Mouse (Mus musculus): ENCODE results near the gene Coasy. TPM values are rescaled to one million over a fixed set of nuclear protein-coding genes. Genes with fewer than 3 reads are reported as not detected.

Coasy gene
- polyA plus RNA-seq, 1 experiment from 2014 or later, result 42.4 TPM

DNA sequence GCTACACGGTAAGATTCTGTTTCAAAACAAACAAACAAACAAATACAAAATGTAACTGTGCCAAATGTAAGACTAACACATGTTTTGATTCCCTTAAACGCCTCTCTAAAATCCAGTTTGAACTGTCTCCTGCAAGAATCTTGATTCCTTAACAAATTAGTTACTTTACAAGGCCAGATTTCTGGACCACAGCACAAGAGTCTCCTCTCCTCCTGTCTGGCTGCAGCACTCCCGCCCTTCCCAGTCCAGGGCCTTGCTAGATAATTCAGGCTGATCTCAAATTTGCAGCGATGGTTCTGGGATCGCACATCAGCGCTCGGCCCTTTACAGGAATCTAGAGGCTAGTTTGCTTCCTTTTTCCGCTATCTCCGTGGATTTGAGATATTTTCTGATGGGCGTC, 706 bp upstream of the Coasy start:
- H3K4me2 ChIP-seq, result peak overlapping the region; percentile 97
- no peaks in the 10 kb centered on the region for H3K9me3 ChIP-seq
- H3K9ac ChIP-seq, result peak overlapping the region; percentile 39
- peaks cover 44% of the 10 kb centered on the region for H3K4me1 ChIP-seq (replicated peaks)
- H3K27ac ChIP-seq (replicated peaks), result peak overlapping the region; percentile 92
- no peak for ATAC-seq (ENCODE audit: low FRiP score, low read depth)
- H3K4me3 ChIP-seq, result peak overlapping the region; percentile 62
- H3K36me3 ChIP-seq, result no peaks in the 10 kb centered on the region
- H3K27me3 ChIP-seq, result peaks cover 43% of the 10 kb centered on the region
- 4% methylated on average over 10 of the region's 10 CpGs for WGBS

DNA sequence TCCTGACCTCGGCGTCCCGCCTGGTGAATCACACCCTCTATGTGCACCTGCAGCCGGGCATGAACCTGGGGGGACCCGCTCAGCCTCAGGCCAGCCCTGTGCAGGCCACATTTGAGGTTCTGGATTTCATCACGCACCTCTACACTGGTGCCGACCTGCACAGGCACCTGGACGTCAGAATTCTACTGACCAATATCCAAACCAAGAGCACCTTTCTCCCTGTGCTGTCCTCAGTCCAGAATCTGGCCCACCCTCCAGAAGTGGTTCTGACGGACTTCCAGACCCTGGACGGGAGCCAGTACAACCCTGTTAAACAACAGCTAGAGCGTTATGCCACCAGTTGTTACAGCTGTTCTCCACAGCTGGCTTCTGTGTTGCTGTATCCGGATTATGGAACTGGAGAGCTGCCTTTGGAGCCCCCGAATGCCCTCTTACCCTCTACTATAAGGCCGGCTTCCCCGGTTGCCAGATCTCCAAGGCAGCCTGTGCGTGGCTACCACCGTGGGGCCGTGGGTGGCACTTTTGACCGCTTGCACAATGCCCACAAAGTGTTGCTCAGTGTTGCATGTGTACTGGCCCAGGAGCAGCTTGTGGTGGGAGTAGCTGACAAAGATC, 825 bp downstream of the Coasy start:
- peak overlapping the region; percentile 92 for H3K27ac ChIP-seq (replicated peaks)
- peaks cover 53% of the 10 kb centered on the region for H3K4me1 ChIP-seq (replicated peaks)
- H3K4me3 ChIP-seq, result peak overlapping the region; percentile 62
- H3K36me3 ChIP-seq, result no peaks in the 10 kb centered on the region
- H3K27me3 ChIP-seq, result peaks cover 28% of the 10 kb centered on the region
- peak overlapping the region; percentile 97 for H3K4me2 ChIP-seq
- H3K9ac ChIP-seq, result peak overlapping the region; percentile 78
- WGBS, result 31% methylated on average over 19 of the region's 19 CpGs
- H3K9me3 ChIP-seq, result no peaks in the 10 kb centered on the region
- no peak for ATAC-seq (ENCODE audit: low FRiP score, low read depth)

DNA sequence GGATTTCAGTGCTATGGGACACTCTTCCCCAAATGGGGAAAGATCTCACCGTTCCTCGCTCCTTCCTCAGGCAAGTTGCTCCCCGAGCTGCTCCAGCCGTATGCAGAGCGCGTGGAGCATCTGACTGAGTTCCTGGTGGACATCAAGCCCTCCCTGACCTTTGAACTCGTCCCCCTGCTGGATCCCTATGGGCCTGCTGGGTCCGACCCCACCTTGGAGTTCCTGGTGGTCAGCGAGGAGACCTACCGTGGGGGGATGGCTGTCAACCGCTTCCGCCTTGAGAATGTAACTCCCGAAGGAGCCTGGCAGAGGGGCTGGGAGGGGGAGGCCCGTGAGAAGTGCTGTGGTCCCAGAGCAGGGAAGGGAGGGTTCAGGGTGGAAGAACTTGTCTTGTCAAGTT, 1.9 kb downstream of the Coasy start:
- 89% methylated on average over 14 of the region's 14 CpGs for WGBS
- Histone ChIP-seq H3K9me3 (no peaks in the 10 kb centered on the region), H3K4me2 (no peak overlapping the region), H3K27me3 (peaks cover 17% of the 10 kb centered on the region), H3K4me3 (no peak overlapping the region), H3K27ac (replicated peaks) (no peak overlapping the region), H3K9ac (no peak overlapping the region), H3K4me1 (replicated peaks) (peaks cover 60% of the 10 kb centered on the region), H3K36me3 (peaks cover 9% of the 10 kb centered on the region; the same call in 1 of the 2 replicates)
- ATAC-seq (ENCODE audit: low FRiP score, low read depth), result no peak

DNA sequence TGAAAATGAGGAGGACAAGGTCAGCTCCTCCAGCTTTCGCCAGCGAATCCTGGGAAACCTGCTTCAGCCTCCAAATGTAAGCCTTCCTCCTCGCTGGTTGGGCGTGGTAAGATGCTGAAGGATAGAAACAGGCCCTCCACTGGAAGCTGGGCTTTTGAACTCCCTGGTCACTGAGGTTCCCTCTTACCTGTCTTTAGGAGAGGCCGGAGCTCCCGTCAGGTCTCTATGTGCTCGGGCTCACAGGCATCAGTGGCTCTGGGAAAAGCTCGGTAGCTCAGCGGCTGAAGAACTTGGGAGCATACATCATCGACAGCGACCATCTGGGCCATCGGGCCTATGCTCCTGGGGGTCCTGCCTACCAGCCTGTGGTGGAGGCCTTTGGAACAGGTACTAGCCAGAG, 2.4 kb downstream of the Coasy start:
- Histone ChIP-seq H3K4me1 (replicated peaks) (peaks cover 55% of the 10 kb centered on the region), H3K27me3 (peaks cover 11% of the 10 kb centered on the region), H3K4me2 (no peak overlapping the region), H3K9ac (no peak overlapping the region), H3K9me3 (no peaks in the 10 kb centered on the region), H3K36me3 (peaks cover 14% of the 10 kb centered on the region), H3K27ac (replicated peaks) (no peak overlapping the region), H3K4me3 (no peak overlapping the region)
- no peak for ATAC-seq (ENCODE audit: low FRiP score, low read depth)
- 94% methylated on average over 12 of the region's 12 CpGs for WGBS

DNA sequence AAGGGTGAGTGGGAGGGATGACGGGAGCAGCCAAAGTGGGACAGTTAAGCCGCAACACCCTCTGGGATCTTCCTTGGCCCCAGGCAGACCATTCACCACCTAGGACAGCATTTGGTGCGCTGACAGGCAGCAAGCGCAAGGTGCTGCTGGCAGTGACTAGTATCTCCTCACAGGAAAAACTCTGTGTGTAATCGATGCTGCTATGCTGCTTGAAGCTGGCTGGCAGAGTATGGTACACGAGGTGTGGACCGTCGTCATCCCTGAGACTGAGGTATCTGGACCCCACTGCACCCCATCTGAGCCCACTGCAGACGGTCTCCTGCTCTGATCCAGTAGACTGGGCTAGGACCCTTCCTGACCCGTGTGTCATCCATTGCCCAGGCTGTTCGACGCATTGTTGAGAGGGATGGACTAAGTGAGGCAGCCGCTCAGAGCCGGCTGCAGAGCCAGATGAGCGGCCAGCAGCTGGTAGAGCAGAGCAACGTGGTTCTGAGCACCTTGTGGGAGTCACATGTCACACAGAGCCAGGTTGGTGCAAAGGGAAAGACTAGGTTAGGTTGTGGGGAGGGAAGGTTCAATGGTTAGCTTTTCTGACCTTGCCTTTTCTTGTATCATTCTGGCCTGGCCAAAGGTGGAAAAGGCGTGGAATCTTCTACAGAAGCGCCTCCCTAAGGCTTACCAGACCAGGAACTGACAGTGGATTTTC, 3.4 kb downstream of the Coasy start:
- Histone ChIP-seq H3K4me2 (peak overlapping the region; percentile 81), H3K27ac (replicated peaks) (peak overlapping the region; percentile 91)

DNA sequence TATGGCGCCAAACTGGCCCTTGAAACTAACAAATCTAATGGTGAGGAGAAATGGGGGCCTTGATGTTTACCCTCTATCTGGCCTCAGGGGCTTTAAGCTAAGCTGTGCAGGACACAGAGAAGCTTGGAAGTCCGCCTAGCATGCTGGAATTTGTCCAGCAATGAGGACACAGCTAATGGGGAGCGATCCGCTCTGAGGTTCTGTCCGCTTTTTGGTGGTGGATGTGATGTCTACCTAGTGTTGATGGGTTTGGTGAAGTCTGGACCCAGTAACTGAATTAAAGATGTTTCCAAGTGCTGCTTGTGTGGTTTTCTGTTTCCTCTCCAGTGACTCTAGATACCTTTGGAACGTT, 3.9 kb downstream of the Coasy start:
- Histone ChIP-seq H3K27me3 (no peaks in the 10 kb centered on the region), H3K27ac (replicated peaks) (peak overlapping the region; percentile 91), H3K36me3 (peaks cover 29% of the 10 kb centered on the region), H3K9ac (peak overlapping the region; percentile 78; the same call in 1 of the 2 replicates), H3K4me2 (peak overlapping the region; percentile 81), H3K4me1 (replicated peaks) (peaks cover 51% of the 10 kb centered on the region), H3K4me3 (peak overlapping the region; percentile 56), H3K9me3 (no peaks in the 10 kb centered on the region)
- no peak for ATAC-seq (ENCODE audit: low FRiP score, low read depth)
- 79% methylated on average over 6 of the region's 6 CpGs for WGBS

More for the DNA sequence above, 3.4 kb downstream of the Coasy start:
- peaks cover 2% of the 10 kb centered on the region for H3K27me3 ChIP-seq
- H3K9ac ChIP-seq, result peak overlapping the region; percentile 78; the same call in 1 of the 2 replicates
- peaks cover 54% of the 10 kb centered on the region for H3K4me1 ChIP-seq (replicated peaks)
- H3K36me3 ChIP-seq, result peaks cover 24% of the 10 kb centered on the region
- H3K4me3 ChIP-seq, result no peak overlapping the region
- no peaks in the 10 kb centered on the region for H3K9me3 ChIP-seq
- 92% methylated on average over 18 of the region's 18 CpGs for WGBS
- no peak for ATAC-seq (ENCODE audit: low FRiP score, low read depth)

DNA sequence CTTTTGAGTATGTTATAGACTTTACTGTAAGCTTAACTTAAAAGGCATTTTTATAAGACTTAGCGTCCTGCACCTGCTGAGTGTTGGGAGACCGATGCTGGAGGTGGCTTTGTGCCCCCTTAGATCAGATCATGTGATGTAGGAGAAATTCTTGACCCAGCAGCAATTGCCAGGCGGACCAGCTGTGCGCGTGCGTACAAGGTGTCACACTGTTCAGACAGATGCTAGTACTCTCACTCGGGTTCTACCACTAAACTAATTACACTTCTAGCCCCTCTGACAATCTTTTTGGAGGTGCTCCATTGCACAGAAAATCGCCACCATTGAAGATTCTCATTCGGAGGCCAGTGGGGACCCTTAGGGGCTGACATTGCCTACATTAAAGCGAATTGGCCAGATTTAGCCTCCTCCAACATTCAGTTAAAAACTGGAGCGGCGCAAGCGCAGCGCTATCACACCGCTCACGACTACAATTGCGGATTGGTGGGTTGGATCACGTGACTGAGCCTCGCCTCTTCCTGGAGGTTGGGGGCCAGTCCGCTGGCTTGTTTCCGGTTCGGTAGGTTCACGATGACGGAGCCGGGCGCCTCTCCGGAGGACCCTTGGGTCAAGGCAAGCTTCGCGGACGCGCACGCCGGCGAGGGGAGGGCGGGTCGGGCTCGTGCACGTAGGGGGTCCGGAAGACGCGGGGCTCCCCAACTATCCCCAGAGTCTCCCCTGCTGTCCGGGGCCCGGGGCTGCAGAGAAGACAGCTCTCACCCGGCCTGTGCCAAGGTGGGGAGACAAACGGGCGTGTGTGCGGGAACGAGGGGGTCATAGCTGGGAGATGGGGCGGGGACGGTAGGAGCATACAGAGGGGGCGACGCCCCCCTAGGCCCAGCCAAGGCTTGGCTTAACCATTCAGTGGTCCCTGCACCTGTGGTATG, 4.7 kb downstream of the Coasy start, which contains the start of gene Mlx:
Mlx (plus strand) TSS at position 522 of the 926 bp plus-strand sequence.
- Histone ChIP-seq H3K4me1 (replicated peaks) (peaks cover 44% of the 10 kb centered on the region), H3K27ac (replicated peaks) (peak within 1 kb of the TSS; percentile 91), H3K9me3 (no peaks in the 10 kb centered on the region), H3K9ac (peak within 1 kb of the TSS; percentile 78), H3K27me3 (no peaks in the 10 kb centered on the region), H3K36me3 (peaks cover 36% of the 10 kb centered on the region), H3K4me3 (peak within 1 kb of the TSS; percentile 56), H3K4me2 (peak within 1 kb of the TSS; percentile 81)
- WGBS, result 1% methylated on average over 52 of the region's 52 CpGs
- ATAC-seq (ENCODE audit: low FRiP score, low read depth), result peak; percentile 88

DNA sequence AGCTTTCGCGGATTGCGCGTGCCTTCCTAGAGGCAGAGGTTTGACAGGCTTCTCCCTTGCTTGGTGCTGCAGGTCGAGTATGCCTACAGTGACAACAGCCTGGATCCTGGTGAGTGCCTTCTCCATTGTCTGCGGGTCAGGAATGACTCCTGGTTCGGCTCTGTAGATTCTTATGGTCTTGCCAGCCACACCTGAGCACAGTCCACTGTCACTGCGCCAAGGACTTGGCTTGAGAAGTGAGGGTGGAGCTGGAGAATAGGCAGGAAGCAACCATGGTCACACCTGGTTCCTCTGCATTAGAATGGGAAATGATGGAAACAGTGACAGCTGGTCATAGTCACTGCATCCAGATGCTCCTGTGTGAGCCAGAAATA, 5.3 kb downstream of the Coasy start:
- ATAC-seq (ENCODE audit: low FRiP score, low read depth), result no peak
- Histone ChIP-seq H3K4me2 (peak overlapping the region; percentile 81), H3K27me3 (no peaks in the 10 kb centered on the region), H3K4me1 (replicated peaks) (peaks cover 43% of the 10 kb centered on the region), H3K9me3 (no peaks in the 10 kb centered on the region), H3K9ac (peak overlapping the region; percentile 78), H3K27ac (replicated peaks) (peak overlapping the region; percentile 91), H3K4me3 (peak overlapping the region; percentile 56), H3K36me3 (peaks cover 43% of the 10 kb centered on the region)
- WGBS, result 11% methylated on average over 8 of the region's 8 CpGs

DNA sequence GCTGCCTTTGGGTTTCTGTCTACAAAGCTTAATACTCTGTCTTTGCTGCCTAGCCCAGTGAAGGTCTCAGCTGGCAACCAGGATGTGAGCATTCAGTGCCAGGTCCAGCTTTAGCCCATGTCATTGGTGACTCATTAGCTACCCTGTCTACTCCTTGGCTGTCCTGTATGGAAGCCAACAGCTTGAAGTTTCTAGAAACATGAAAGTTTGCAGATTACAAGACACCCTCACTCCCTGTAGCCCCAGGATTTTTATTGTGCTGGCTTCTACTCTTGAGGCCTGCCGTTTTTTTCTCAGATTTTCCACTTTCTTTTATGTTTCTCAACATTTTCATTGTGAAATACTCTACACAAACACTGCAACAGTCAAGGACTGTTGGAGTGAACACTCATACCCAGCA, 7.6 kb downstream of the Coasy start:
- peaks cover 42% of the 10 kb centered on the region for H3K4me1 ChIP-seq (replicated peaks)
- H3K36me3 ChIP-seq, result peaks cover 52% of the 10 kb centered on the region
- 90% methylated on average over 1 of the region's 1 CpGs for WGBS

DNA sequence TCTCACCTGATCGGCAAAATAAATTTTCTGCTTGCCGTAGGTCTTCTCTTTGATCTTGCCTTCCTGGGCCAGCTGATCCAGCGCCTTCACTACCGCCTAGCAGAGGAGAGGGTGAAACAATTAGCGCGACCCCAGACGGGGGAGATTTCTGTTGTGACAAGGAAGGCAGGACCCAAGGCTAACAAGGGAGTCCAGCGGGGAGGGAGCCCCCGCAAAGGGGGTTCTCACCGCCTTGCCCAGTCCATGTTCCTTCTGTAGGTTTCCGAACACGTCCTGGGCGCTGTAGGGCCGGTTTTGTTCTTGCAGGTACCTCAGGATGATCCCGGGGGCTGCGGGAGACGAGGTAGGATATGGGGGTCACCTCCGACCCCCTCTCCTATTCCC, 12.6 kb downstream of the Coasy start:
- H3K4me2 ChIP-seq, result peak overlapping the region; percentile 85
- peak overlapping the region; percentile 91; the same call in 1 of the 2 replicates for H3K27ac ChIP-seq (replicated peaks)
- H3K36me3 ChIP-seq, result peaks cover 70% of the 10 kb centered on the region
- WGBS, result 1% methylated on average over 18 of the region's 18 CpGs
- no peaks in the 10 kb centered on the region for H3K9me3 ChIP-seq
- H3K4me3 ChIP-seq, result peak overlapping the region; percentile 70
- H3K4me1 ChIP-seq (replicated peaks), result peaks cover 21% of the 10 kb centered on the region
- peak overlapping the region; percentile 69 for H3K9ac ChIP-seq
- H3K27me3 ChIP-seq, result no peaks in the 10 kb centered on the region
- ATAC-seq (ENCODE audit: low FRiP score, low read depth), result no peak

More for the DNA sequence above, 7.6 kb downstream of the Coasy start:
- Histone ChIP-seq H3K9me3 (no peaks in the 10 kb centered on the region), H3K27ac (replicated peaks) (no peak overlapping the region), H3K4me3 (no peak overlapping the region), H3K27me3 (no peaks in the 10 kb centered on the region), H3K9ac (no peak overlapping the region), H3K4me2 (no peak overlapping the region)
- ATAC-seq (ENCODE audit: low FRiP score, low read depth), result no peak

DNA sequence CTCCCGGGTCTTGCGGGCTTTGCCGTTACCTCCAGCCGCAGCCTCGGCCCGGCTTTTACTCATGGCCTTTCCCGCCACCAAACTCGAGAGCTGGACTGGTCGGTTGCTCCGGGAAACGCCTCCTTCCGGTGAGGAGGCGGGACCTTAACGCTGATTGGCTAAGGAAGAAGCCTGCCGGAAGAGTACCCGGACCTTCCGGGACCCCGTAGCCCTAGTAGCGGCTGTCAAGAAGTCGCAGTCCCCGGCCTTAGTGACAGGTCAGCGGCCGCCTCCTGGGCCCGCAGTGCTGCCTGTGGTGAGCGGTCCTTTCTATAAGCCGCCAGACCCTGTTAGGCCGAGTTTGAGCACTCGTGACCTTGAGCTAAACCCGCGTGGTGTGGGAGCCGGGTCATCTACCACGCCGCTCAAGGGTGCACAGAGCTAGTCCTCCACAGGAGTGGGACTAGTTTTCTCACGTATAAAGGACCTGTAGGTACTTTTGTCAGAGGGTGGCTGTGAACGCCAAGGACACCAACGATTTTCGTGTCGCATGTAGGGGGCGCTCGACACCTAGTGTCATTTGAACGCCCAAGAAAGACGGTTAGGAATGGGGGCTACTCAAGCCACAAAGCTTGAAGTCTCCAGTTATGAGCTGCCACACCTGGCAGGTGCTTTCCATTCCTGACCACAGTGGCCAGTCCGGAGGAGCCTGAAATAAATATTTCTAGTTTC, 13.1 kb downstream of the Coasy start, which contains the start of gene Psmc3ip:
Psmc3ip (minus strand) TSS at position 123 of the 711 bp plus-strand sequence.
- H3K36me3 ChIP-seq, result peaks cover 70% of the 10 kb centered on the region
- H3K27ac ChIP-seq (replicated peaks), result peak within 1 kb of the TSS; percentile 91
- H3K4me3 ChIP-seq, result peak within 1 kb of the TSS; percentile 70
- peak; percentile 96 for ATAC-seq (ENCODE audit: low FRiP score, low read depth)
- H3K4me2 ChIP-seq, result peak within 1 kb of the TSS; percentile 85
- no peaks in the 10 kb centered on the region for H3K9me3 ChIP-seq
- H3K27me3 ChIP-seq, result no peaks in the 10 kb centered on the region
- WGBS, result under 1% methylated on average over 43 of the region's 43 CpGs
- H3K4me1 ChIP-seq (replicated peaks), result peaks cover 21% of the 10 kb centered on the region
- peak within 1 kb of the TSS; percentile 69 for H3K9ac ChIP-seq

All from hindbrain, embryonic 15.5 days (tissue).